In the genomic region with DNA sequence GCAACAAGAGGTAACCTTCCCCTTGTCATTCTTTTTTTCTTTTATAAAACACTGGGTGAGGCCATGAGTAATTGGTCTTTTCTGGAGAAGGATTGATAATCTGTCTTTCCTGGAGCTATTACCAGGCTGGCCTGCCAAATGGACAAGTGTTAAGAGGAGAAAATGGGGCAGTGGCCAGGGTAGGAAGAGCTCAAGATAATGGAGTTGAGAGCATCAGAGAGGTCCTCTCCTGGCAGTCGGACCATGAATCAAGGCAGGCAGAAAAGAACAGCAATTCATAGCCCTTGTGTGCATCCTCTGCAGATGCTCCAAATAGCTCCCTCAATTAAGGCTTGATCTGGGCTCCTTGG, we compare ENCODE assay signal across 19 mouse cellular contexts.
DNase-seq lines count a peak whose midpoint lies in the region; TF ChIP-seq lines count a peak whose summit lies in the region.
"Had no signal": no experiment of that assay in that cellular context is flagged by ENCODE, and none has a peak within 500 bp of the region (broad histone marks: within the 10 kb centered on the region; RNA-seq: fewer than 3 reads in every experiment).

No protein-coding gene starts in this region.

- 19% methylated on average over 1 of the region's 1 CpGs for WGBS in cerebellum, adult 2 months

- TF ChIP-seq POLR2A in cerebellum, adult 2 months (IDR thresholded peaks at IDR 0.05; ENCODE audit: borderline replicate concordance, insufficient read depth, low read length): no peak

- H3K4me3 ChIP-seq in cerebellum, adult 2 months (replicated peaks; ENCODE audit: insufficient read depth, low read depth, low read length): no peak overlapping the region

- DNase-seq in cerebellum, postnatal 10 days: peak; percentile 55 to 69
- DNase-seq in cerebellum, adult 2 months: no peak
- DNase-seq in cerebellum, postnatal 14 days: peak; percentile 40 to 67
- DNase-seq in cerebellum, adult 11 months: no peak
- peak; percentile 13 to 17 for DNase-seq in cerebellum, postnatal 25 days
- no peak for DNase-seq in cerebellum, adult 9-10 months
- peak; percentile 57 for DNase-seq in heart, adult 11 months
- no peak for DNase-seq in heart, adult 8-10 months (ENCODE audit: low spot score)
- DNase-seq: adrenal gland, adult 2 months; adrenal gland, adult 8-10 months; adrenal gland, postnatal 10 days; adrenal gland, postnatal 14 days; adrenal gland, postnatal 25 days; adrenal gland, postnatal 36 days; B cell, adult 2 months; cerebellum, adult 11-12 months; cerebellum, adult 18-20 months had no signal

- H3K27me3 ChIP-seq in cerebellum, adult 2 months (ENCODE audit: control insufficient read depth, insufficient read depth, low read length): no peaks in the 10 kb centered on the region
- H3K27me3 ChIP-seq: CH12.LX, Patski had no signal

- H3K4me1 ChIP-seq in cerebellum, adult 2 months (ENCODE audit: control insufficient read depth, insufficient read depth, low read length): peaks cover 7% of the 10 kb centered on the region

- no peak for TF ChIP-seq CTCF in cerebellum, adult 2 months (IDR thresholded peaks at IDR 0.05; ENCODE audit: borderline replicate concordance, insufficient read depth, low read depth, low read length)

- H3K27ac ChIP-seq in cerebellum, adult 2 months (ENCODE audit: insufficient read depth, low read length): no peak overlapping the region

Comparison
In these comparisons a context has a peak if more than half of its experiments do, and no peak if none do; other contexts are left out.
1. DNase-seq: peak in cerebellum, postnatal 10 days (2 of 2), cerebellum, postnatal 14 days (2 of 2), cerebellum, postnatal 25 days (2 of 2) and heart, adult 11 months (single experiment); none in cerebellum, adult 2 months (0 of 2), cerebellum, adult 11 months (single experiment), cerebellum, adult 9-10 months (single experiment) and heart, adult 8-10 months (single experiment).